10 mouse cellular contexts compared by ENCODE assay signal in genomic region chr17:26576833-26577232, GRCm38 (mm10). TPM values are rescaled to one million over a fixed set of nuclear protein-coding genes. Genes with fewer than 3 reads are reported as not detected.
DNase-seq lines count a peak whose midpoint lies in the region; ATAC-seq and TF ChIP-seq lines count a peak whose summit lies in the region.
"Had no signal": no experiment of that assay in that cellular context is flagged by ENCODE, and none has a peak within 500 bp of the region (broad histone marks: within the 10 kb centered on the region; RNA-seq: fewer than 3 reads in every experiment).

No protein-coding gene starts in this region.

- TF ChIP-seq CTCF in kidney, adult 2 months (conservative IDR thresholded peaks at IDR 0.05; ENCODE audit: insufficient read depth, insufficient read length, low read depth, low read length), result no peak
- no peak for TF ChIP-seq CTCF in bone marrow macrophage, adult 2 months (IDR thresholded peaks at IDR 0.05; ENCODE audit: low read depth, low read length)

- peak; percentile 47; the same call in 1 of the 2 replicates for ATAC-seq in lung, embryonic 16.5 days (ENCODE audit: low read depth)
- no peak for ATAC-seq in frontal cortex, adult (ENCODE audit: low TSS enrichment)

- H3K9me3 ChIP-seq in lung, embryonic 16.5 days (ENCODE audit: control insufficient read depth, low read length), result no peaks in the 10 kb centered on the region
- H3K9me3 ChIP-seq: liver, embryonic 15.5 days had no signal

- no peak overlapping the region for H3K4me3 ChIP-seq in kidney, adult 2 months (ENCODE audit: insufficient read depth, low read depth, low read length)
- H3K4me3 ChIP-seq in bone marrow macrophage, adult 2 months (ENCODE audit: insufficient read depth, low read length), result no peak overlapping the region
- H3K4me3 ChIP-seq in lung, embryonic 16.5 days (ENCODE audit: low read length), result no peak overlapping the region
- H3K4me3 ChIP-seq: liver, embryonic 15.5 days had no signal

- no peak overlapping the region for H3K4me2 ChIP-seq in lung, embryonic 16.5 days (ENCODE audit: low read depth, low read length)
- H3K4me2 ChIP-seq: liver, embryonic 15.5 days had no signal

- no peak overlapping the region for H3K9ac ChIP-seq in lung, embryonic 16.5 days (ENCODE audit: low read length)
- H3K9ac ChIP-seq: liver, embryonic 15.5 days had no signal

- peaks cover 20% of the 10 kb centered on the region for H3K4me1 ChIP-seq in kidney, adult 2 months (ENCODE audit: control insufficient read depth, insufficient read depth, low read length)
- peaks cover 31% of the 10 kb centered on the region for H3K4me1 ChIP-seq in bone marrow macrophage, adult 2 months (ENCODE audit: control insufficient read depth, insufficient read depth, low read length)
- peaks cover 11% of the 10 kb centered on the region for H3K4me1 ChIP-seq in lung, embryonic 16.5 days (replicated peaks; ENCODE audit: control insufficient read depth, insufficient read depth, low read length)

- no peak for TF ChIP-seq POLR2A in kidney, adult 2 months (IDR thresholded peaks at IDR 0.05; ENCODE audit: low read depth, low read length)
- TF ChIP-seq POLR2A in bone marrow macrophage, adult 2 months (IDR thresholded peaks at IDR 0.05; ENCODE audit: borderline replicate concordance, low read depth, low read length), result no peak

- 47% methylated on average over 7 of the region's 7 CpGs for WGBS in kidney, adult 2 months
- WGBS in lung, embryonic 16.5 days, result 61% methylated on average over 7 of the region's 7 CpGs

- H3K27me3 ChIP-seq in kidney, adult 2 months (replicated peaks; ENCODE audit: control insufficient read depth, insufficient read depth, low read length), result no peaks in the 10 kb centered on the region
- no peaks in the 10 kb centered on the region for H3K27me3 ChIP-seq in lung, embryonic 16.5 days (ENCODE audit: control insufficient read depth, insufficient read depth, low read depth, low read length)
- H3K27me3 ChIP-seq: CH12.LX; liver, embryonic 15.5 days had no signal

- DNase-seq in kidney, adult 2 months, result peak; percentile 67
- DNase-seq in kidney, adult 18-20 months, result no peak
- peak; percentile 83 for DNase-seq in heart, adult 8-10 months (ENCODE audit: low spot score)
- DNase-seq in urinary bladder, postnatal 4 days (ENCODE audit: low spot score in 2 of 2), result no peak
- no peak for DNase-seq in frontal cortex, adult 2 months (ENCODE audit: extremely low spot score in 1 of 2, low spot score in 1 of 2)

- no peak overlapping the region for H3K27ac ChIP-seq in kidney, adult 2 months (ENCODE audit: insufficient read depth, low read depth, low read length)
- H3K27ac ChIP-seq in bone marrow macrophage, adult 2 months (ENCODE audit: insufficient read depth, low read depth, low read length), result peak overlapping the region; percentile 21
- H3K27ac ChIP-seq in lung, embryonic 16.5 days (ENCODE audit: low read length), result no peak overlapping the region
- H3K27ac ChIP-seq: liver, embryonic 15.5 days had no signal

- no peaks in the 10 kb centered on the region for H3K36me3 ChIP-seq in kidney, adult 2 months (ENCODE audit: control insufficient read depth, insufficient read depth, low read length)
- no peaks in the 10 kb centered on the region for H3K36me3 ChIP-seq in lung, embryonic 16.5 days (ENCODE audit: control insufficient read depth, insufficient read depth, low read length)

RNA-seq across cellular contexts. Expression of gene Dusp1, which starts 14.9 kb away (rescaled TPM):
- polyA plus RNA-seq in kidney, adult 2 months (2012; rRNA removed), result 52.4 and 66.1 TPM in 2 replicates
- polyA plus RNA-seq in bone marrow macrophage, adult 2 months (2012; ENCODE audit: insufficient read depth, insufficient read length, missing spikeins), result 25.8 and 32.2 TPM in 2 replicates
- total RNA-seq in heart, adult 8-10 months (2022), result 10 to 100 TPM; 51.1 to 75.8 (median 59.4) TPM
- polyA plus RNA-seq in lung, embryonic 16.5 days (2015; fragmentation: Nextera tagmentation; extraction: Ambion mirVana), result 25.2 and 28.4 TPM in 2 replicates
- 40.9 and 60.5 TPM in 2 replicates for polyA plus RNA-seq in frontal cortex, adult 2 months (2012; rRNA removed)

RNA-seq across cellular contexts. Expression of gene Ergic1, which starts 15.5 kb away (rescaled TPM):
- polyA plus RNA-seq in kidney, adult 2 months (2012; rRNA removed), result 131 and 141 TPM in 2 replicates
- polyA plus RNA-seq in bone marrow macrophage, adult 2 months (2012; ENCODE audit: insufficient read depth, insufficient read length, missing spikeins), result 30.6 and 37.2 TPM in 2 replicates
- total RNA-seq in heart, adult 8-10 months (2022), result 10 to 100 TPM; 52.7 to 57.9 (median 55.4) TPM
- polyA plus RNA-seq in lung, embryonic 16.5 days (2015; fragmentation: Nextera tagmentation; extraction: Ambion mirVana), result 84.3 and 94.6 TPM in 2 replicates
- polyA plus RNA-seq in frontal cortex, adult 2 months (2012; rRNA removed), result 123 and 134 TPM in 2 replicates

Comparison
In these comparisons a context has a peak if more than half of its experiments do, and no peak if none do; other contexts are left out.
1. DNase-seq: peak in kidney, adult 2 months (single experiment) and heart, adult 8-10 months (single experiment); none in kidney, adult 18-20 months (single experiment), urinary bladder, postnatal 4 days (0 of 2) and frontal cortex, adult 2 months (0 of 2).